16 mouse cellular contexts compared by ENCODE assay signal in genomic region chr1:62728421-62728820, GRCm38 (mm10). TPM values are rescaled to one million over a fixed set of nuclear protein-coding genes. Genes with fewer than 3 reads are reported as not detected.
A peak's percentile ranks its signal among the peaks of the same experiment; 100 is the strongest.
DNase-seq lines count a peak whose midpoint lies in the region; ATAC-seq and TF ChIP-seq lines count a peak whose summit lies in the region.
"Had no signal": no experiment of that assay in that cellular context is flagged by ENCODE, and none has a peak within 500 bp of the region (broad histone marks: within the 10 kb centered on the region; RNA-seq: fewer than 3 reads in every experiment).

No protein-coding gene starts in this region.

- no peaks in the 10 kb centered on the region for H3K36me3 ChIP-seq in heart, postnatal 0 days (replicated peaks; ENCODE audit: control insufficient read depth, insufficient read depth, low read length)
- no peaks in the 10 kb centered on the region for H3K36me3 ChIP-seq in kidney, postnatal 0 days (ENCODE audit: insufficient read depth, low read length)
- peaks cover 12% of the 10 kb centered on the region for H3K36me3 ChIP-seq in embryonic facial prominence, embryonic 10.5 days (replicated peaks)
- H3K36me3 ChIP-seq in embryonic facial prominence, embryonic 15.5 days: peaks cover 6% of the 10 kb centered on the region; the same call in 1 of the 2 replicates
- H3K36me3 ChIP-seq: G1E had no signal

- no peak for DNase-seq in heart, postnatal 0 days (ENCODE audit: low spot score)
- no peak for DNase-seq in heart, postnatal 36 days
- DNase-seq in kidney, postnatal 0 days (ENCODE audit: low spot score): peak; percentile 49
- no peak for DNase-seq in kidney, adult 8-10 months
- no peak for DNase-seq in embryonic facial prominence, embryonic 10.5 days (ENCODE audit: low spot score)
- DNase-seq in left cerebral cortex, postnatal 36 days (ENCODE audit: low spot score in 2 of 2): no peak
- DNase-seq: liver; lung, adult 2 months; lung, postnatal 36 days; thymus, postnatal 14 days had no signal

- TF ChIP-seq CTCF in heart, postnatal 0 days (IDR thresholded peaks at IDR 0.05; ENCODE audit: low read depth): no peak
- TF ChIP-seq CTCF in kidney, postnatal 0 days (IDR thresholded peaks at IDR 0.05; ENCODE audit: low read depth): no peak

- intact Hi-C loops in heart, postnatal 36 days (cut with DNase I): no loop called here
- intact Hi-C loops in left cerebral cortex, postnatal 36 days (cut with DNase I): no loop called here

- H3K27me3 ChIP-seq in heart, postnatal 0 days (ENCODE audit: control insufficient read depth, insufficient read depth, low read length): no peaks in the 10 kb centered on the region
- H3K27me3 ChIP-seq in kidney, postnatal 0 days (ENCODE audit: insufficient read depth, low read length): no peaks in the 10 kb centered on the region
- H3K27me3 ChIP-seq in embryonic facial prominence, embryonic 10.5 days (replicated peaks; ENCODE audit: low read depth, poor library complexity, severe bottlenecking): no peaks in the 10 kb centered on the region
- H3K27me3 ChIP-seq in embryonic facial prominence, embryonic 15.5 days: no peaks in the 10 kb centered on the region
- H3K27me3 ChIP-seq: forebrain, embryonic 13.5 days; neural tube, embryonic 13.5 days had no signal

- H3K9ac ChIP-seq in heart, postnatal 0 days (replicated peaks; ENCODE audit: low read depth, low read length): no peak overlapping the region
- no peak overlapping the region for H3K9ac ChIP-seq in kidney, postnatal 0 days (ENCODE audit: low read depth, low read length)
- no peak overlapping the region for H3K9ac ChIP-seq in embryonic facial prominence, embryonic 15.5 days
- H3K9ac ChIP-seq: forebrain, embryonic 13.5 days; hindbrain, embryonic 14.5 days; neural tube, embryonic 13.5 days had no signal

- no peak for TF ChIP-seq EP300 in heart, postnatal 0 days (IDR thresholded peaks at IDR 0.05; ENCODE audit: low read depth)

- no peaks in the 10 kb centered on the region for H3K9me3 ChIP-seq in heart, postnatal 0 days (replicated peaks; ENCODE audit: control insufficient read depth, low read length)
- no peaks in the 10 kb centered on the region for H3K9me3 ChIP-seq in kidney, postnatal 0 days (replicated peaks; ENCODE audit: low read length)
- no peaks in the 10 kb centered on the region for H3K9me3 ChIP-seq in embryonic facial prominence, embryonic 10.5 days
- H3K9me3 ChIP-seq in embryonic facial prominence, embryonic 15.5 days (replicated peaks): no peaks in the 10 kb centered on the region
- H3K9me3 ChIP-seq: forebrain, embryonic 13.5 days; G1E; neural tube, embryonic 13.5 days had no signal

- no peak overlapping the region for H3K4me3 ChIP-seq in heart, postnatal 0 days (ENCODE audit: low read depth, low read length)
- H3K4me3 ChIP-seq in kidney, postnatal 0 days (replicated peaks; ENCODE audit: low read depth, low read length): no peak overlapping the region
- no peak overlapping the region for H3K4me3 ChIP-seq in embryonic facial prominence, embryonic 10.5 days
- H3K4me3 ChIP-seq in embryonic facial prominence, embryonic 15.5 days (replicated peaks): no peak overlapping the region
- H3K4me3 ChIP-seq: forebrain, embryonic 13.5 days; neural tube, embryonic 13.5 days had no signal

- no peak overlapping the region for H3K4me2 ChIP-seq in heart, postnatal 0 days (ENCODE audit: low read depth, low read length)
- no peak overlapping the region for H3K4me2 ChIP-seq in kidney, postnatal 0 days (ENCODE audit: low read length)
- no peak overlapping the region for H3K4me2 ChIP-seq in embryonic facial prominence, embryonic 15.5 days (replicated peaks)
- H3K4me2 ChIP-seq: forebrain, embryonic 13.5 days; hindbrain, embryonic 14.5 days; midbrain, embryonic 11.5 days; neural tube, embryonic 13.5 days had no signal

- H3K4me1 ChIP-seq in heart, postnatal 0 days (ENCODE audit: control insufficient read depth, insufficient read depth): peaks cover 9% of the 10 kb centered on the region
- peaks cover 14% of the 10 kb centered on the region for H3K4me1 ChIP-seq in kidney, postnatal 0 days (replicated peaks; ENCODE audit: insufficient read depth, low read length)
- H3K4me1 ChIP-seq in embryonic facial prominence, embryonic 10.5 days: peaks cover 55% of the 10 kb centered on the region
- peaks cover 44% of the 10 kb centered on the region for H3K4me1 ChIP-seq in embryonic facial prominence, embryonic 15.5 days

- ATAC-seq in heart, postnatal 0 days (ENCODE audit: insufficient read depth, low read depth): no peak
- no peak for ATAC-seq in kidney, postnatal 0 days (replicated peaks; ENCODE audit: low FRiP score, low read depth)
- ATAC-seq in embryonic facial prominence, embryonic 15.5 days (ENCODE audit: insufficient number of reproducible peaks, low FRiP score, low TSS enrichment, low read depth): no peak
- ATAC-seq: forebrain, embryonic 13.5 days had no signal

- 43% methylated on average over 6 of the region's 6 CpGs for WGBS in heart, postnatal 0 days
- 33% methylated on average over 6 of the region's 6 CpGs for WGBS in kidney, postnatal 0 days
- WGBS in embryonic facial prominence, embryonic 10.5 days: 59% methylated on average over 6 of the region's 6 CpGs
- 53% methylated on average over 6 of the region's 6 CpGs for WGBS in embryonic facial prominence, embryonic 15.5 days

- peak overlapping the region; percentile 72 for H3K27ac ChIP-seq in heart, postnatal 0 days (ENCODE audit: low read depth)
- H3K27ac ChIP-seq in kidney, postnatal 0 days: peak overlapping the region; percentile 82; the same call in 1 of the 2 replicates
- peak overlapping the region; percentile 46; the same call in 1 of the 2 replicates for H3K27ac ChIP-seq in embryonic facial prominence, embryonic 10.5 days (replicated peaks)
- 0 out of 2 replicates have a peak overlapping the region, but pooled peaks have one; percentile 1 for H3K27ac ChIP-seq in embryonic facial prominence, embryonic 15.5 days (replicated peaks)
- H3K27ac ChIP-seq: forebrain, embryonic 13.5 days; hindbrain, embryonic 14.5 days had no signal

RNA-seq across cellular contexts. Expression of gene Nrp2, which starts 25.3 kb away (rescaled TPM):
- 12.8 and 20.2 TPM in 2 replicates for total RNA-seq in heart, postnatal 0 days (2014; rRNA removed; ENCODE audit: low replicate concordance)
- 5.2 and 5.4 TPM in 2 replicates for polyA plus RNA-seq in heart, postnatal 0 days (2015; fragmentation: Nextera tagmentation; extraction: Ambion mirVana)
- total RNA-seq in heart, postnatal 36 days (2021): 10 to 100 TPM; 25.3 to 28.3 TPM
- 5.4 and 5.6 TPM in 2 replicates for polyA plus RNA-seq in kidney, postnatal 0 days (2015; fragmentation: Nextera tagmentation; extraction: Ambion mirVana)
- polyA plus RNA-seq in embryonic facial prominence, embryonic 10.5 days (2016; fragmentation: Nextera tagmentation; extraction: Ambion mirVana): 20.5 and 21.4 TPM in 2 replicates
- 49.9 and 50.0 TPM in 2 replicates for polyA plus RNA-seq in embryonic facial prominence, embryonic 15.5 days (2015; fragmentation: Nextera tagmentation; extraction: Ambion mirVana)
- 10 to 100 TPM; 19.0 to 39.3 TPM for total RNA-seq in left cerebral cortex, postnatal 36 days (2021)

Comparison
In these comparisons a context has a peak if more than half of its experiments do, and no peak if none do; other contexts are left out.
1. H3K27ac ChIP-seq: peak in every context shown above with its lines; median percentile 82 in kidney, postnatal 0 days; 72 in heart, postnatal 0 days; 46 in embryonic facial prominence, embryonic 10.5 days; 1 in embryonic facial prominence, embryonic 15.5 days.